Mouse (Mus musculus): ENCODE measurements around the gene Phf5a. TPM values are rescaled to one million over a fixed set of nuclear protein-coding genes. Genes with fewer than 3 reads are reported as not detected.

The Phf5a gene
- polyA plus RNA-seq, 1 experiment, result 95.3 TPM

GRCm38 (mm10) chr15:81839634-81840033 lies 32.1 kb downstream of the Phf5a start:
- Histone ChIP-seq H3K27me3 (ENCODE audit: control insufficient read depth, insufficient read depth, insufficient read length) (no peaks in the 10 kb centered on the region), H3ac (ENCODE audit: control insufficient read depth, insufficient read length) (no peak overlapping the region), H3K36me3 (ENCODE audit: control insufficient read depth, insufficient read depth) (no peaks in the 10 kb centered on the region), H3K79me2 (ENCODE audit: control insufficient read depth, insufficient read depth) (no peaks in the 10 kb centered on the region), H3K4me2 (ENCODE audit: low read depth) (peak overlapping the region; percentile 31), H3K4me3 (no peak overlapping the region)
- TF ChIP-seq CEBPB (IDR thresholded peaks at IDR 0.05; ENCODE audit: insufficient read depth, poor library complexity, severe bottlenecking), result no peak
- TF ChIP-seq REST (IDR thresholded peaks at IDR 0.05; ENCODE audit: insufficient read depth, insufficient read length), result no peak
- no peak for TF ChIP-seq E2F4 (IDR thresholded peaks at IDR 0.05; ENCODE audit: insufficient read depth)

- Histone ChIP-seq H3K4me2 (ENCODE audit: low read depth) (no peak overlapping the region), H3K27me3 (ENCODE audit: control insufficient read depth, insufficient read depth, insufficient read length) (no peaks in the 10 kb centered on the region), H3ac (ENCODE audit: control insufficient read depth, insufficient read length) (no peak overlapping the region), H3K36me3 (ENCODE audit: control insufficient read depth, insufficient read depth) (no peaks in the 10 kb centered on the region), H3K79me2 (ENCODE audit: control insufficient read depth, insufficient read depth) (no peaks in the 10 kb centered on the region), H3K4me3 (no peak overlapping the region)
- TF ChIP-seq MAX (IDR thresholded peaks at IDR 0.05; ENCODE audit: low read depth), result no peak
- TF ChIP-seq USF1 (IDR thresholded peaks at IDR 0.05; ENCODE audit: low read depth), result no peak
- no peak for TF ChIP-seq MYOD1 (IDR thresholded peaks at IDR 0.05; ENCODE audit: control insufficient read depth in 1 of 3, insufficient read length in 2 of 3, low read depth in 2 of 3)
- no peak for TF ChIP-seq POLR2AphosphoS2 (IDR thresholded peaks at IDR 0.05; ENCODE audit: insufficient read length, low read depth)
- no peak for TF ChIP-seq MYOG (IDR thresholded peaks at IDR 0.05; ENCODE audit: control insufficient read depth in 1 of 3, insufficient read depth in 1 of 3, insufficient read length in 2 of 3, low read depth in 2 of 3)
- no peak for TF ChIP-seq TCF12 (IDR thresholded peaks at IDR 0.05; ENCODE audit: insufficient read depth, poor library complexity, severe bottlenecking)
- TF ChIP-seq SRF (IDR thresholded peaks at IDR 0.05; ENCODE audit: control insufficient read depth, insufficient read length, low read depth), result no peak
- no peak for TF ChIP-seq REST (IDR thresholded peaks at IDR 0.05; ENCODE audit: insufficient read depth, insufficient read length)
- TF ChIP-seq E2F4 (IDR thresholded peaks at IDR 0.05; ENCODE audit: insufficient read depth), result no peak
- no peak for TF ChIP-seq TCF3 (IDR thresholded peaks at IDR 0.05; ENCODE audit: insufficient read length, low read depth)
- no peak for TF ChIP-seq POLR2A (IDR thresholded peaks at IDR 0.05; ENCODE audit: insufficient read length, low read depth)
- no peak for TF ChIP-seq CEBPB (IDR thresholded peaks at IDR 0.05; ENCODE audit: insufficient read depth, poor library complexity, severe bottlenecking)
These were observed 33.0 kb downstream of the Phf5a start for GRCm38 (mm10) chr15:81838554-81839235.

- Histone ChIP-seq H3K36me3 (ENCODE audit: control insufficient read depth, insufficient read depth) (no peaks in the 10 kb centered on the region), H3K4me3 (no peak overlapping the region), H3ac (ENCODE audit: control insufficient read depth, insufficient read length) (no peak overlapping the region), H3K27me3 (ENCODE audit: control insufficient read depth, insufficient read depth, insufficient read length) (no peaks in the 10 kb centered on the region), H3K4me2 (ENCODE audit: low read depth) (no peak overlapping the region), H3K79me2 (ENCODE audit: control insufficient read depth, insufficient read depth) (no peaks in the 10 kb centered on the region)
- TF ChIP-seq MYOD1 (IDR thresholded peaks at IDR 0.05; ENCODE audit: control insufficient read depth in 1 of 3, insufficient read length in 2 of 3, low read depth in 2 of 3) (no peak), TCF12 (IDR thresholded peaks at IDR 0.05; ENCODE audit: insufficient read depth, poor library complexity, severe bottlenecking) (no peak), MYOG (IDR thresholded peaks at IDR 0.05; ENCODE audit: control insufficient read depth in 1 of 3, insufficient read depth in 1 of 3, insufficient read length in 2 of 3, low read depth in 2 of 3) (no peak), POLR2AphosphoS2 (IDR thresholded peaks at IDR 0.05; ENCODE audit: insufficient read length, low read depth) (no peak), USF1 (IDR thresholded peaks at IDR 0.05; ENCODE audit: low read depth) (no peak), REST (IDR thresholded peaks at IDR 0.05; ENCODE audit: insufficient read depth, insufficient read length) (no peak), E2F4 (IDR thresholded peaks at IDR 0.05; ENCODE audit: insufficient read depth) (no peak), SRF (IDR thresholded peaks at IDR 0.05; ENCODE audit: control insufficient read depth, insufficient read length, low read depth) (no peak), POLR2A (IDR thresholded peaks at IDR 0.05; ENCODE audit: insufficient read length, low read depth) (no peak), TCF3 (IDR thresholded peaks at IDR 0.05; ENCODE audit: insufficient read length, low read depth) (no peak), MAX (IDR thresholded peaks at IDR 0.05; ENCODE audit: low read depth) (no peak), CEBPB (IDR thresholded peaks at IDR 0.05; ENCODE audit: insufficient read depth, poor library complexity, severe bottlenecking) (no peak)
These were observed 34.5 kb downstream of the Phf5a start for GRCm38 (mm10) chr15:81836966-81837920.

- Histone ChIP-seq H3K4me2 (ENCODE audit: low read depth) (no peak overlapping the region), H3K4me3 (no peak overlapping the region), H3ac (ENCODE audit: control insufficient read depth, insufficient read length) (no peak overlapping the region), H3K36me3 (ENCODE audit: control insufficient read depth, insufficient read depth) (no peaks in the 10 kb centered on the region), H3K27me3 (ENCODE audit: control insufficient read depth, insufficient read depth, insufficient read length) (no peaks in the 10 kb centered on the region), H3K79me2 (ENCODE audit: control insufficient read depth, insufficient read depth) (no peaks in the 10 kb centered on the region)
- TF ChIP-seq POLR2AphosphoS2 (IDR thresholded peaks at IDR 0.05; ENCODE audit: insufficient read length, low read depth) (no peak), REST (IDR thresholded peaks at IDR 0.05; ENCODE audit: insufficient read depth, insufficient read length) (no peak), TCF12 (IDR thresholded peaks at IDR 0.05; ENCODE audit: insufficient read depth, poor library complexity, severe bottlenecking) (no peak), MAX (IDR thresholded peaks at IDR 0.05; ENCODE audit: low read depth) (no peak), MYOD1 (IDR thresholded peaks at IDR 0.05; ENCODE audit: control insufficient read depth in 1 of 3, insufficient read length in 2 of 3, low read depth in 2 of 3) (no peak), SRF (IDR thresholded peaks at IDR 0.05; ENCODE audit: control insufficient read depth, insufficient read length, low read depth) (no peak), TCF3 (IDR thresholded peaks at IDR 0.05; ENCODE audit: insufficient read length, low read depth) (no peak), E2F4 (IDR thresholded peaks at IDR 0.05; ENCODE audit: insufficient read depth) (no peak), POLR2A (IDR thresholded peaks at IDR 0.05; ENCODE audit: insufficient read length, low read depth) (no peak), USF1 (IDR thresholded peaks at IDR 0.05; ENCODE audit: low read depth) (no peak)
These were observed 35.4 kb downstream of the Phf5a start for GRCm38 (mm10) chr15:81836124-81836821.

All from myocyte (in vitro differentiated cells).